ENCODE assay signal across 9 mouse cellular contexts in genomic region chr5:106791241-106791572, GRCm38 (mm10).
DNase-seq lines count a peak whose midpoint lies in the region; ATAC-seq and TF ChIP-seq lines count a peak whose summit lies in the region.
"Had no signal": no experiment of that assay in that cellular context is flagged by ENCODE, and none has a peak within 500 bp of the region (broad histone marks: within the 10 kb centered on the region; RNA-seq: fewer than 3 reads in every experiment).

No protein-coding gene starts in this region.

- H3K4me2 ChIP-seq in liver, postnatal 0 days (ENCODE audit: low read depth, low read length): no peak overlapping the region
- H3K4me2 ChIP-seq in stomach, embryonic 14.5 days (replicated peaks; ENCODE audit: low read depth, low read length): no peak overlapping the region
- H3K4me2 ChIP-seq: stomach, embryonic 15.5 days had no signal

- peak; percentile 54 for DNase-seq in CD4-positive, CD25-positive, alpha-beta regulatory T cell, adult 2 months (ENCODE audit: low read depth, low spot score)
- peak; percentile 44 to 49 for DNase-seq in right cerebral cortex, postnatal 10 days (ENCODE audit: low spot score in 2 of 2)
- DNase-seq in right cerebral cortex, adult 18-20 months: no peak
- peak; percentile 43 for DNase-seq in liver, postnatal 0 days
- no peak for DNase-seq in spleen, postnatal 14 days (ENCODE audit: low spot score in 2 of 2)

- no peaks in the 10 kb centered on the region for H3K27me3 ChIP-seq in liver, postnatal 0 days (ENCODE audit: insufficient read depth, low read length)
- H3K27me3 ChIP-seq in stomach, embryonic 14.5 days (ENCODE audit: control insufficient read depth, insufficient read depth, low read length): no peaks in the 10 kb centered on the region
- H3K27me3 ChIP-seq: stomach, embryonic 15.5 days had no signal

- H3K4me3 ChIP-seq in liver, postnatal 0 days (ENCODE audit: low read depth, low read length): no peak overlapping the region
- H3K4me3 ChIP-seq in stomach, embryonic 14.5 days (ENCODE audit: low read depth, low read length): no peak overlapping the region
- H3K4me3 ChIP-seq: stomach, embryonic 15.5 days had no signal

- H3K9me3 ChIP-seq in liver, postnatal 0 days (ENCODE audit: low read length): no peaks in the 10 kb centered on the region
- H3K9me3 ChIP-seq in stomach, embryonic 14.5 days (ENCODE audit: control insufficient read depth, low read depth, low read length): no peaks in the 10 kb centered on the region
- H3K9me3 ChIP-seq: stomach, embryonic 15.5 days had no signal

- H3K9ac ChIP-seq in liver, postnatal 0 days (replicated peaks): no peak overlapping the region
- H3K9ac ChIP-seq in stomach, embryonic 14.5 days (replicated peaks; ENCODE audit: low read depth, low read length): no peak overlapping the region
- H3K9ac ChIP-seq: stomach, embryonic 15.5 days had no signal

- peak; percentile 79 for TF ChIP-seq CTCF in liver, postnatal 0 days (IDR thresholded peaks at IDR 0.05; ENCODE audit: low read depth)

- no peak for TF ChIP-seq EP300 in liver, postnatal 0 days (IDR thresholded peaks at IDR 0.05; ENCODE audit: low read depth)

- no peak for ATAC-seq in CD4-positive, CD25-positive, alpha-beta regulatory T cell, adult 4 months
- peak; percentile 73 for ATAC-seq in granulocyte monocyte progenitor cell, adult 5-6 weeks (replicated peaks; ENCODE audit: poor library complexity, severe bottlenecking)
- ATAC-seq in liver, postnatal 0 days: peak; percentile 68
- peak; percentile 77; the same call in 1 of the 2 replicates for ATAC-seq in stomach, embryonic 14.5 days (ENCODE audit: insufficient number of reproducible peaks, insufficient read depth, low FRiP score, low read depth)

- no peak overlapping the region for H3K27ac ChIP-seq in liver, postnatal 0 days (ENCODE audit: low read depth)
- H3K27ac ChIP-seq in stomach, embryonic 14.5 days (ENCODE audit: low read length): no peak overlapping the region
- H3K27ac ChIP-seq: stomach, embryonic 15.5 days had no signal

- WGBS in liver, postnatal 0 days (ENCODE audit: insufficient replicate concordance): 7% methylated on average over 6 of the region's 6 CpGs
- WGBS in stomach, embryonic 14.5 days: 12% methylated on average over 6 of the region's 6 CpGs

- no peaks in the 10 kb centered on the region for H3K4me1 ChIP-seq in liver, postnatal 0 days (ENCODE audit: insufficient read depth)
- no peaks in the 10 kb centered on the region for H3K4me1 ChIP-seq in stomach, embryonic 14.5 days (ENCODE audit: control insufficient read depth, insufficient read depth, low read length)
- H3K4me1 ChIP-seq: stomach, embryonic 15.5 days had no signal

- H3K36me3 ChIP-seq in liver, postnatal 0 days (replicated peaks; ENCODE audit: insufficient read depth, low read length): no peaks in the 10 kb centered on the region
- H3K36me3 ChIP-seq in stomach, embryonic 14.5 days (ENCODE audit: control insufficient read depth, insufficient read depth, low read length): no peaks in the 10 kb centered on the region
- H3K36me3 ChIP-seq: stomach, embryonic 15.5 days had no signal

Comparison
In these comparisons a context has a peak if more than half of its experiments do, and no peak if none do; other contexts are left out.
1. DNase-seq: peak in CD4-positive, CD25-positive, alpha-beta regulatory T cell, adult 2 months (single experiment), right cerebral cortex, postnatal 10 days (2 of 2) and liver, postnatal 0 days (single experiment); none in right cerebral cortex, adult 18-20 months (single experiment) and spleen, postnatal 14 days (0 of 2).